Mouse (Mus musculus): ENCODE measurements around the gene Thbs4.

Thbs4 gene

DNA sequence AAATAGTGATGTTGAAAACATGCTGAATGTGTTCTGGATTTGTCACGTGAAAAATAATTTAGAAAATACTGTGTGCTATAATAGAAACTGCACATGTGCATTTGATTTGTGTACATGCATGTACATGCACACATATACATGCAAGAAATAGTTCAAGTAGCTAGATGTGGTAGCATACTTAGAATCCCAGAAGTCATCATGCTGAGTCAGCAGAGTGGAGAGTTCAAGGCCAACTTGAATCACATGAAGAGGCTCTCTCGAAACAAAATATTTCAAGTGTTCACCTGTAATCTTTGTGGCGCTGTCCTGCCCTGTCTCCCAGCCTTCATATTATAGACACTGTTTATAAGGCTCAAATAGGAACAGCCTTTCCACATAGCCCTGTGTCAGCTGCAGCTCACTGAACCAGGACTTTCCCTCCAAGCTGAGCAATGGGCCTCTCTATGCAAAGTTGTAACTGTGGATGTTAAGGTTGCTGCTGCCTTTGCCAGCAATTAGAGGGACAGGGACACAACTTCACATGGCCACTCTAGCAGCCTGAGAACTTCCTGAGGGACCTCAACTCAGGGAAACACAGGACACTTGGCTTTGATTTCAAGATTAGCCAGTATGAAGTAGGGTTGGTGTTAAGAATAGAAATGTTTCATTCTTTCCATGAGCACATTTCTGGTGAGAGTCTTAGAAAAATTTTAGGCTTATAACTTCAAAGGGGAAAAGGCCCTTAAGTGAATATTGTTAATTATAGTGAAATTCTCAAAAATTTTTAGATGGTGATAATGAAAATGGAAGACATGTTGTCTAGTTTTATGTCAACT is 76.6 kb downstream of the Thbs4 start:
- no peak for DNase-seq (ENCODE audit: low read depth, low spot score)

DNA sequence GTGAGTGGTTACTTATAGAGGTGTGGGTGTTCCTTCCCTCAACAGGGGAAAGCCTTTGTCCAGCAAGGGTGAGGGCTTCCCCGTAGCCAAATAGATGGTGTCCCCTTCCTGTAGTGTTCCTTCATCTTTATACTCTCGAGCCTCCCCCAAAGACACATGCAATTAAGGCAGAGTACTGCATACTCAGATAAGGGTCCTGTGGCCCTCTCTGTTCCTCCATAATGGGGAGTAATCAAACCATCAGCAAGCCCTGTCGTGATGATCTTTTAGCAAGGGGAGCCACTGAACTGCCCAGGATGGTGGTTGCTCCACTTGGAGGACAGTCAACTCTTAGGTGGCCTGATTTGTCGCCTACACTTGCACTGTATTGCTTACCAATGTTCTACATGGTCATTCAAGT is 82.0 kb downstream of the Thbs4 start:
- no peak for DNase-seq (ENCODE audit: low read depth, low spot score)

DNA sequence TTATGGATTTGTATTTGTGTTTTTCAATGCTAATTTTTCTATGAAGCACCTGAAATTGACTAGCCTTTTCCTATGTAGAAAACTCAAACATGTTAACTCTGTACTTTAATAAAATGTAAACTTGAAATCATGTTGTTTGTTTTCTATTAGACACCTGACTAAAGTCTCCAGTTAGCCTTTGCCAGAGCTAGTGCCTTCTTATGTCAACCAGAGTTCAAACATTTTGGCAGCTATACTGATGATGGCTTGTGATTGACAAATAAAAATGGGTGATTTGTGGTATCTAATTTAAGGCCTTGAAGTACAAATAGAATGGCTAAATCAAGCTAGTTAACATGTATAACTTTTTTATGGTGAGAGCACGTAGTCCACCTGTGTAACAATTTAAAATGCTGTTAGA is 82.8 kb downstream of the Thbs4 start:
- no peak for DNase-seq (ENCODE audit: low read depth, low spot score)

DNA sequence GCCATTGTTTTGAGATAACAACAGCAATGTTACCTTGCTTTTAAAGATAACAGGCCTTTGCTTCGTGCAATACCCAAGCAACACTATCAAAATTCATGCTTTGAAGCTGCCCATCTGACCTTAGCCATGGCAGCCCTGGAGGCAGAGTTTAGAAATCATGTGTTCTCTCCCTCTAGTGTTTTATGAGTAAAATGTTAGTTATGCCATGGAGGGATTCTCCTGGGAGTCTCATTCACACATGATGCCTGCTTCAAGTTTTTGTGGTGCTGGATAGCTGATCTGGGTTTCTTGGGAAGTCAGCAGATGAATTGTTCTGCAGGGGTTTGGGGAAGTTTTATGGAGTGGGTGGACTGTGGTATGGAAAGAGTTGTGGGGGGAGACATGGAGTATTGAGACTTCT is 84.3 kb downstream of the Thbs4 start:
- DNase-seq (ENCODE audit: low read depth, low spot score) = no peak

DNA sequence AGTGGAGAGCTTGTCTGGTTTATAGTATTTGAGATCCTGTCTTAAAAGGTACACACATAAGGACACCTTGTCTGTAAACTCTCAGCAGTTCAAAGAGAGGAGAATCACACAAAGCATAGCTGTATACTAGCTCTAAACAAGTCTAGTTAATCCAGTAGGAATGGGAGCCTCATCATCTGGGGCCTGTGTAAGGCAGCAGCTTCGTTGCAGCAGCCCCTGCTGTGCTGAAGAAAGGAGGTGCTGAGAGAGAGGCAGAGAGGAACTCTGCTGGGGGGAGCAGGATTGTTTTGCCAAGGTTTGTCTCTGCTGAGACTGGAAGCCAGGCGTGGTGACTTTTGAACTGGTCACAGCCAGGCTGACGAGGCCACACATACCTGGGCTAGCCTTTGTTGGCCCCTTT is 85.1 kb downstream of the Thbs4 start:
- no peak for DNase-seq (ENCODE audit: low read depth, low spot score)

DNA sequence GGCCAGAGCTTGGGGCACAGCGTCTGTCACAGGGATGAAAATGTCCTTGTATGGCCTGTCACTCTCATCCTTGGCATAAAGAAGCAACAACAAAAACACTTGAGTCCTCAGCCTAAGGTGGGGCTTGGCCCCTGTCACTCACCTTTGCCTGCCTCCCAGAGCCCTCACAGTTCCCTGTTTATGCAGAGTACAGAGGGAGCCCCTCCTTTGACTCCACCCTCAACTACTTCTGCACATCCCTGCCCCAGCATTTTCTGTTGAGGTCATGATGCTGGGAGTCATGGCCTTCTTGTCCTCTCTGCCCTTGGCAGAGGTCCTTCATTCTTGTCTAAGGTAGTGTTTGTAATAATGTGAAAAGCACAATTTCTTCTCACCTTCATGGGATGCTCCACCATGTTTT is 86.2 kb downstream of the Thbs4 start:
- no peak for DNase-seq (ENCODE audit: low read depth, low spot score)

DNA sequence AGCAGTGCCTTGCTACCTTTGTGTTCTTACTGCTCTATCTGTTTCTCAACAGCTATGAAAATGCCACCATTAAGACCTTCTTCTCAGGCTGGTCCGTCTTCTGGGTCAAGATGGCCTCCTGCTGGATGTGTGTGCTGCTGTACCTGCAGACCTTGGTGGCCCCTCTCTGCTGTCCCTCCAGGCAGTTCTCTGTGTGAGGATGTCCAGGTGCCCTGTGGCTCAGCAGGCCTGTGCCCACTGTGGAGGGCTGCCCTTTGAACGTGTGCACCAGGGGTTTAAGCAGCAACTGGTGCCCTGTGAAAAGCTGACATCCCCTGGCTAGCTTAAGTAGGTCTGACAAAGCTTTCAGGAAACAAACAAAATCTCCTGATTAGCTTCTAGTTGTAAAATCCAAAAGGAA is 86.7 kb downstream of the Thbs4 start:
- no peak for DNase-seq (ENCODE audit: low read depth, low spot score)

- DNase-seq (ENCODE audit: low read depth, low spot score) = no peak
Measured at GRCm38 (mm10) chr13:92706342-92707061, 88.1 kb downstream of the Thbs4 start.

DNA sequence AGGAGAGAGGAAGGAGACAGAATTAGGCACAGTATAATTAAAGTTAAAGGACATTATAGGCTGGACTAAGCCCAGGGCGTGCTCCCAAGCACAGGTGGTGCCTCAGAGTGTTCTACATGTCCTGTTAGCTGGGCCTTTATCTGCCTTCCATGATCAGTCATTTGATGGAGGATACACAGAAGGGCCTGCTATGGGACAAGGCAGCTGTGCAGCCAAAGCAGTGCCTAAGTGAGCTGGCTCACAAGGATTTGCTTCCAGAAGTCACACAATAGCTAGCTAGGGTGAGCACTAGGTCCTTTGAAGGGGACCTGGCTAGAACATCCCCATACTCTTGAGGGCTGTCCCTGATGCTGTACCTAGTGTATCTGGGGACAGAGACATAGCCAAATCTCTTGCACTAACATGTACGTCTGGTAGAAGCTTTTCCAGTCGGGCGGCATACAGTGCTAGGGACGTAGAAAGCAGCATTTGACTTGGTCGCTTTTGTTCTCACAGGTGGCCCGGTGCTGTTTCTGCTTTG is 89.5 kb downstream of the Thbs4 start:
- DNase-seq (ENCODE audit: low read depth, low spot score) = no peak

- DNase-seq (ENCODE audit: low read depth, low spot score) = no peak
Measured at GRCm38 (mm10) chr13:92704189-92704588, 90.4 kb downstream of the Thbs4 start.

GRCm38 (mm10) chr13:92703241-92704027 is 91.2 kb downstream of the Thbs4 start:
- peak; percentile 25 for DNase-seq (ENCODE audit: low read depth, low spot score)

DNA sequence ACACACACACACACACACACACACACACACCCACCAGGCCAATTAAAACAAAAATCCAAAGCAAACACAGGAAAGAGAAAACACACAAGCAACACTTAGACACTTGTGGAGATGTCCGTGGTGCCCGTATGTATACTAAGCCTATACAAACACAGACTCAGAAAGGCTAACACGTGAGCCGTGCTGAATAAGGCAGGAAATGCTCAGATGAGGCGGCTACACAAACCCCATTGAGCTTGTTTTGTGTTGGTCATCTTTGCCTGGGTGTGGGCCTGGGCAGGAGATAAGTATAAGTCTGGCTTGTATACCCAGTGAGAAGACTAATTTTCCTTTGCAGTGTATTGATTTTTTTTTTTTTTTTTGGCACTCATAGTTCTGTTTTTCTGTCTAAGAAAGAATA is 92.6 kb downstream of the Thbs4 start:
- no peak for DNase-seq (ENCODE audit: low read depth, low spot score)
